Mouse (Mus musculus): ENCODE measurements around the gene Tfap2a. TPM values are rescaled to one million over a fixed set of nuclear protein-coding genes. Genes with fewer than 3 reads are reported as not detected.

Tfap2a gene
- 15.5 and 21.6 TPM in 2 replicates for polyA plus RNA-seq (2016; fragmentation: Nextera tagmentation; extraction: Ambion mirVana)

DNA sequence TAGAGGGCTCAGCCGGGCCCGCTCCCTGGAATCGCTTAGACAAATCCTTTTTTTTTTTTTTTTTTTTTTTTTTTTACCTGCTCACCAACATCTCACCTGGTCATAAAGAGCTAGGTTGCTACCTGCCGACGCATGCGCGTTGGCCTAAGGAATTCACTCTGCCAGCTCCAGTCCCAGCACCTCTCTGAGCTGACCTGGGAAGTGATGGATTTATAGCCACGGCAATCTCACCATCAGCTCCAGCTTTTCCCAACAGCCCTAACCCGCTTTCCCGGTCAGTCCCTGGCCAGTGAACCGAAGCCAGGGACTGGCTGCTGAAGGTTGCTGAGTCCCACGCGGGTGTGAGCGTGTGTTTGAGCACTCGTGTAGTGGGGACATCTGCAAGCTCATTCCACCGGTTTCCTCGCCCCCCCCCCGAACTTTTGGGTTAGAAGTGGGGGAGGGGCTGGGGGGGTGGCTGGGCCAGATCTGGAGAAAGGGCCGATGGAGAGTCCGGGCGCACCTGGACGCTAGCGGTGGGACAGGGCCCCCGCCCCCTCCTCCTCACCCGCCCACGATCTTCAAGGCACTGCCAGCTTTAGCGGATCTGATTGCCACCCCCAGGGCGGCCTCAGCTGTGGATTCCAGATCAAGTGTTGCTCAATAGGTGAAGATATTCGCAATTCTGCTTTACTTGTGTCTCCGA lies at the start of gene Tfap2a:
Gene Tfap2a, minus strand, starts transcription at position 181 of the 685 bp plus-strand sequence.
- no peak within 1 kb of the TSS for H3K27ac ChIP-seq
- H3K4me3 ChIP-seq, result 0 out of 2 replicates have a peak within 1 kb of the TSS, but pooled peaks have one; percentile 11
- H3K4me2 ChIP-seq (replicated peaks), result peak within 1 kb of the TSS; percentile 41
- no peak within 1 kb of the TSS for H3K9ac ChIP-seq
- peaks cover 22% of the 10 kb centered on the region for H3K4me1 ChIP-seq
- H3K27me3 ChIP-seq (replicated peaks), result peaks cover 96% of the 10 kb centered on the region
- H3K9me3 ChIP-seq, result no peaks in the 10 kb centered on the region
- no peak for ATAC-seq (ENCODE audit: low FRiP score, low read depth)
- 1% methylated on average over 30 of the region's 30 CpGs for WGBS
- H3K36me3 ChIP-seq, result no peaks in the 10 kb centered on the region

DNA sequence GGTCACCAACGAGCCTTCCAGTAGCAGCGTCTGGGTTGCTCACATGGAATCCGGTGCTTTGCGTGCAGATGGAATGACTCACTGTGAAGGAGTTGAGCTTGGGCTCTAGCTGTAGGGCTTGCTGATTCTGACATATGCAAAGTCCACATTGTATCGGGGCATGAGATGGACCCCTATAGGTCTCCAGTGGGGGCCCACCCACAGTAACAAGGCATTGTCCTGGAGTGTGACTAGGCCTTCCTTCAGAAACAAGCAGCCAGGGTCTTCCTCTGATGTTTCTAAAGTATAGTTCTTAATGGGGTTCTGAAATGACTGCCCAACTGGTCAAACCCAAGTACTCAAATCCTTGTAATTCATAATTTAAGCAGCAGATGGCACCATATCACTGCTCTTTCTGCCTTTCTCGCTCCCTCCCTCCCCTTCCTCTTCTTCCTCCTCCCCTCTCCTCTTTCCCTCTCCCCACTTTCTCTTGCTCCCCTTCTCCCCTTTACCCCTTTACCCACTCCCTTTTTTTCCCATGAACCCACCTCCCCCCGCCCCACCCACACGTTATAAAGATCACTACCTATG lies 46.1 kb upstream of the Tfap2a start:
- 49% methylated on average over 8 of the region's 8 CpGs for WGBS
- peak; percentile 29; the same call in 1 of the 2 replicates for ATAC-seq (ENCODE audit: low FRiP score, low read depth)

DNA sequence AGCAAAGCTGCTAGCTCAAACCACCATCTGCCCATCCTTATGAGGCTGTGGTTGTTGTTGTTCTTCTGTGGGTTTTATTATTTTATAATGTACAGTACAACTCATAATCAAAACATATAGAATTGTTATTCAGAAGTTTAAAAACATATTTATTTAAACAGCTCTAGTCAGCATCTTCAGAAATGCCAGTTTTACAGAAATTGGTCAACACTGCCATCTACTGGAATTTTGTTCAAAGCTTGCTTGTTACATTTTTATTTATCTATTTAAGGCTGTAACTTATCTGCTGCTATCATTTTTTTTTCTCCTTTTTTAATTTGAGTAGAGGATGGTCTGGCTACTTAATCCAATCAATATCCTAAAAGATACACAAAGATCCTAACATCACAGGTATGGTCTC lies 19.8 kb upstream of the Tfap2a start:
- no peaks in the 10 kb centered on the region for H3K4me1 ChIP-seq
- H3K9me3 ChIP-seq, result no peaks in the 10 kb centered on the region
- H3K27ac ChIP-seq, result no peak overlapping the region
- H3K36me3 ChIP-seq, result no peaks in the 10 kb centered on the region
- no peak for ATAC-seq (ENCODE audit: low FRiP score, low read depth)
- H3K4me3 ChIP-seq, result no peak overlapping the region
- H3K4me2 ChIP-seq (replicated peaks), result no peak overlapping the region
- no peak overlapping the region for H3K9ac ChIP-seq
- H3K27me3 ChIP-seq (replicated peaks), result no peaks in the 10 kb centered on the region

More for the DNA sequence above, 46.1 kb upstream of the Tfap2a start:
- no peak overlapping the region for H3K9ac ChIP-seq
- H3K27me3 ChIP-seq (replicated peaks), result no peaks in the 10 kb centered on the region
- H3K36me3 ChIP-seq, result no peaks in the 10 kb centered on the region
- H3K27ac ChIP-seq, result no peak overlapping the region
- H3K4me3 ChIP-seq, result no peak overlapping the region
- H3K4me2 ChIP-seq (replicated peaks), result no peak overlapping the region
- no peaks in the 10 kb centered on the region for H3K4me1 ChIP-seq
- no peaks in the 10 kb centered on the region for H3K9me3 ChIP-seq

DNA sequence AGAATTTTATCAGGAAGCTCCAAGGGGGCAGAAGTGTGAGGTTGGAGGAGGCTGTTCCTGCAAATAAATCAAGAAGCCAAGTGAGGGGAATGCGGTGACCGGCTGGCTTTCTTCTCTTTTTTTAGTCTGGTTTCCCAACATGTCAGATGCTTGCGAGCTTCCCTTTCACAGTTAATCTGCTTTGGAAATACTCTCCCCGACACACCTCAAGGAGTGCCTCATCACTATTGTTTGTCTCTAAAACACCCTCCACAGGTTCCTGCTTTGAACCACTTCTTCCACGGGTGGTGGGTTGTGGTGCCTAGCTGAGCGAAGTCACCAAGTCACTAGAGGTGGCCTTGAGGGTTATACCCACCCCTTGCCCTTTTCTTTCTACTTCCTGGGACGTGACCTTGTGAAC lies 18.2 kb upstream of the Tfap2a start:
- Histone ChIP-seq H3K36me3 (no peaks in the 10 kb centered on the region), H3K4me3 (no peak overlapping the region), H3K27ac (no peak overlapping the region), H3K27me3 (replicated peaks) (no peaks in the 10 kb centered on the region), H3K4me2 (replicated peaks) (no peak overlapping the region), H3K9me3 (no peaks in the 10 kb centered on the region), H3K9ac (no peak overlapping the region), H3K4me1 (no peaks in the 10 kb centered on the region)
- ATAC-seq (ENCODE audit: low FRiP score, low read depth), result no peak
- 74% methylated on average over 7 of the region's 7 CpGs for WGBS

DNA sequence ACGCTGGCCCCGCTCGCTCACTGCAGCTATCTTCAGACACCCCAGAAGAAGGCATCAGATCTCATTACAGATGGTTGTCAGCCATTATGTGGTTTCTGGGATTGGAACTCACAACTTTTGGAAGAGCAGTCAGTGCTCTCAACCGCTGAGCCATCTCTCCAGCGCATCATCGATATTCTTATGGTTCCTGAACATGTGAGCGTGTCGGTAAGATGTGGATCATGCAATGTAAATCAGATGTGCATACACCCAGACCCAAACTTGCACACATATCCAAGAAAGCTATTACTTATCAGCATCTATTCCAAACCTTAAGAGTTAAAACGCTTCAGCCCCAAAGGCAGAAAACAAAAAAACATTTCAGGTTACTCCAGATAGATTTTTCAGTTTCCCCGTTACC lies 15.9 kb upstream of the Tfap2a start:
- no peaks in the 10 kb centered on the region for H3K4me1 ChIP-seq
- no peaks in the 10 kb centered on the region for H3K9me3 ChIP-seq
- no peak overlapping the region for H3K4me2 ChIP-seq (replicated peaks)
- no peak overlapping the region for H3K9ac ChIP-seq
- H3K4me3 ChIP-seq, result no peak overlapping the region
- WGBS, result 97% methylated on average over 10 of the region's 10 CpGs
- no peaks in the 10 kb centered on the region for H3K27me3 ChIP-seq (replicated peaks)
- no peak for ATAC-seq (ENCODE audit: low FRiP score, low read depth)
- H3K27ac ChIP-seq, result no peak overlapping the region
- H3K36me3 ChIP-seq, result no peaks in the 10 kb centered on the region

DNA sequence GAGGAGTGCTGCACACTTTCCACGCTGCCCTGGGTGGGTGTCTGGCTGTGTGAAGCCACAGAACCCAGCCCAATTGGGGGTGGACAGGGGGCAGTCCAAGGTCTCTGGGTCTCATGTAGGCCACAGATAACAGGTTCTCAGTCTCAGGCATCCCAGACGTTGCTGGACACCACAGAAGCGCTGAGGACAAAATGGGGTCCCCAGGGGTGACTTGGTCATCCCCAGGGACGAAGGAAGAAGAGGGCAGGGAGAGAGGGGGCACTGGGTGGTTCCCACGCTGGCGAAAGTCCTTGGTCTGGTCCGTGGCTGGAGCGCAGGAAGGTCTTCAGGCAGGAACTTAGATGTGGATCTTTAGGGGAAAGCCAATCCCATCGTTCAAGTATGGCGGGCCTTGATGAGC lies 13.7 kb upstream of the Tfap2a start:
- Histone ChIP-seq H3K4me2 (replicated peaks) (no peak overlapping the region), H3K27ac (no peak overlapping the region), H3K9ac (no peak overlapping the region), H3K27me3 (replicated peaks) (no peaks in the 10 kb centered on the region), H3K4me3 (no peak overlapping the region), H3K4me1 (no peaks in the 10 kb centered on the region), H3K36me3 (no peaks in the 10 kb centered on the region), H3K9me3 (no peaks in the 10 kb centered on the region)
- ATAC-seq (ENCODE audit: low FRiP score, low read depth), result no peak
- WGBS, result 86% methylated on average over 10 of the region's 10 CpGs

DNA sequence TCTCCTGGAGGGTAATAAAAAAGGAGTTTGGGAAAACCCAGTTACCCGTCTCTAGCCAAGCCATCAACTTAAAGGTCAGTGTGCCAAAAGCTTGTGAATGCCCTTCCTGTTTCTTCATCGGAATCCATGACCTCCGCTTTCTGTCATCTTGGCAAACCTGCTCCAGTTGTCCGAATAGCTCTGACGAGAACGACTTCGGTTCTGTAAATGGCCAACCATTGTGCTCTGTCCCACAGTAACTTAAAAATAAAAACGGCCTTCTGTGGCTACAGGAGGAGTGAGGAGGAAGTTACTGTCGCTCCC lies 11.4 kb upstream of the Tfap2a start:
- Histone ChIP-seq H3K27me3 (replicated peaks) (peaks cover 20% of the 10 kb centered on the region), H3K9me3 (peaks cover 6% of the 10 kb centered on the region), H3K27ac (no peak overlapping the region), H3K4me3 (no peak overlapping the region), H3K9ac (no peak overlapping the region), H3K4me1 (peaks cover 2% of the 10 kb centered on the region; the same call in 1 of the 2 replicates), H3K4me2 (replicated peaks) (no peak overlapping the region; the same call in 1 of the 2 replicates), H3K36me3 (no peaks in the 10 kb centered on the region)
- WGBS, result 62% methylated on average over 9 of the region's 9 CpGs
- no peak for ATAC-seq (ENCODE audit: low FRiP score, low read depth)

DNA sequence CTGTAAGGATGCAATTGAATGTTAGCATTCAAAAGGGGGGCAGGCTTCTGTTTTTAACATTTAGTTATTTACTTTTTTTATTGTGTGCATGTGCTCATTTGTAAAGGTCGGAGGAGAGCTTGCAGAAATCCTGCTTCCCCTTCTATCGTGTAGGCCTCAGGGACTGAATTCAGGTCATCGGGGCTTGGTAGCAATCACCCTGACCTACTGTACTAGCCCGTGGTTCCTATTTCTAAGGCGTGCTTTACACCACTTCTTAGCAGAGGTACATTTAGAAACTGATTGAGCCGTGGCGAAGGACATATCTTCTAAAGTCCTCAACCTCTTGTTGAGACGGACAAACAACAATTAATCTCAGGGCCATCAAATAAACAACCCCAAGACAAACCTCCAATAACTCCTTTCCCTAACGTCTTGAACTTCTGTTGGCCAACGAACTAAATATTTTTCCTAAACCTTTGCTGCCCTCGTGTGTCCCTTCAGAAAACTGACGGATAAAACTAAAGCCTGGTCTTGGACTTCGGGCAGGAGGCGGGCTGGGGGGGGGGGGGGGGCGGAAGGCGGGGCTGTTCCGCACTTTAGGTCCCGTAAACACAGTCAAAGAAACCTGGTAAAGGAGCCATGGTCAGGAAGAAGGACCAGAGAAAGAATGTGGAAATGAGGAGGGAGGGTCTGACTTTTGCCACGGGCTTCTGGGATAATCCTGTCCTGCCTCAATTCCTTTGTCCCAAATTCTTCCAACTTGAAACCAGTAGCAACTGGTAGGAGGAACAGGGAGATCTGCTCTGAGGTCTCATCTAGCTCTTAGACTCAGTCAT lies 10.8 kb upstream of the Tfap2a start:
- Histone ChIP-seq H3K4me1 (peaks cover 5% of the 10 kb centered on the region; the same call in 1 of the 2 replicates), H3K4me3 (no peak overlapping the region), H3K4me2 (replicated peaks) (peak overlapping the region; percentile 32; the same call in 1 of the 2 replicates), H3K36me3 (no peaks in the 10 kb centered on the region), H3K27ac (no peak overlapping the region), H3K9me3 (peaks cover 6% of the 10 kb centered on the region), H3K9ac (no peak overlapping the region), H3K27me3 (replicated peaks) (peaks cover 25% of the 10 kb centered on the region)
- 13% methylated on average over 19 of the region's 19 CpGs for WGBS
- no peak for ATAC-seq (ENCODE audit: low FRiP score, low read depth)

DNA sequence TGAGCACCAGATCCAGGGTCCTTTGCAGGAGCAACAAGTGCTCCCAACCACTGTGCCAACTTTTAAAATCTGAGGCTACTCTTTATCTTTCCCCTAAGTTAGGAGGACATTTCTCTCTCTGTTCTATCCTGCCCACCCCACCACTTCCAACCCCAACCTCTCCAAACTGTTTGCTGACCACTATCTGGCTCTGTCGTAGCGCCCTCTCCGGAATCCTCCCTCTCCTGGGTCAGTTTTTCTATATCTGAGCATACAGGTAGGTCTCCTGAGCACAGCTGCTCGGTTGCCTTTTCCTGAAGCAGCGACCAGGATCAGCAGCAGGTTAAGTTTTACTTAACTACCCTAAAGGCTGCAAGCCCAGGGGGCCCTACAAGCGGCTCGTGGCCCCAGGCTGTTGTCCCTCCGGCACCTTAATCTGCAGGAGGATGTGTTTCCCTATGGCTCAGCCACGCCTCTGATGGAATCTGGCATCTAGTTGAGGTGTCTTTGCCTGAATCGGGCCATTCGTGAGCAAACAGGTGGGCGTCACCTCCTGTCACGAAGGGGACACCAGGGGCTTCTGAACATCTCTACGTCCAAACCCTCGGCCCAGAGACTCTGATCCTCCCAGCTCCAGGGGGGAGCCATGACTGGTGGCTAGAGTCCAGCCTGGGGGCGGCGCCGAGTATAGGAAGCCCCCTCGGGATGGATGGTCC lies 6.1 kb upstream of the Tfap2a start:
- no peaks in the 10 kb centered on the region for H3K36me3 ChIP-seq
- H3K27me3 ChIP-seq (replicated peaks), result peaks cover 72% of the 10 kb centered on the region
- peak overlapping the region; percentile 48 for H3K4me2 ChIP-seq (replicated peaks)
- no peak overlapping the region for H3K9ac ChIP-seq
- peak overlapping the region; percentile 17; the same call in 1 of the 2 replicates for H3K4me3 ChIP-seq
- no peak overlapping the region for H3K27ac ChIP-seq
- no peak for ATAC-seq (ENCODE audit: low FRiP score, low read depth)
- H3K4me1 ChIP-seq, result peaks cover 5% of the 10 kb centered on the region; the same call in 1 of the 2 replicates
- H3K9me3 ChIP-seq, result peaks cover 6% of the 10 kb centered on the region
- 1% methylated on average over 19 of the region's 19 CpGs for WGBS

DNA sequence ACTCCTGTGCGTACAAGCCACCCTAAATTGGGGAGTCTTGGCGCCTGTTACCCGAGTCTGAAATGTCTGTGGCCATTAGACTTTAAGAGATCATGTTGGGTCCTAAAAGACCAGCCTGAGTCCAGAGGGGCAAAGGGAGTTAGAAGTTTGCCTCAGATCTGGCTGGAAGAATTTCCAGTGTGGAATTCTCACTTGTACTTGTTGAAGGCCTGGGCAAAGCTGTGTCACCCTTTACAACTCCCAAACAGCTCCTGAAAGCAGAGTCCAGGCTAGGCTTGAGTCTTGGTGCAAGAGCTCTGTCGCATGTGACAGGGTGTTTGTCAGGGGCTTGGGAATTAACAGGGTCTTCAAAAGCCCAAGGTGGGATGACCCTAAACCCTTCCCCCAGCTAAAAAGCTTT lies 5.0 kb upstream of the Tfap2a start:
- no peak overlapping the region for H3K4me3 ChIP-seq
- peaks cover 6% of the 10 kb centered on the region for H3K9me3 ChIP-seq
- no peak overlapping the region for H3K27ac ChIP-seq
- H3K4me1 ChIP-seq, result peaks cover 9% of the 10 kb centered on the region
- ATAC-seq (ENCODE audit: low FRiP score, low read depth), result no peak
- H3K9ac ChIP-seq, result no peak overlapping the region
- H3K36me3 ChIP-seq, result no peaks in the 10 kb centered on the region
- peaks cover 82% of the 10 kb centered on the region for H3K27me3 ChIP-seq (replicated peaks)
- H3K4me2 ChIP-seq (replicated peaks), result no peak overlapping the region
- 5% methylated on average over 4 of the region's 4 CpGs for WGBS

DNA sequence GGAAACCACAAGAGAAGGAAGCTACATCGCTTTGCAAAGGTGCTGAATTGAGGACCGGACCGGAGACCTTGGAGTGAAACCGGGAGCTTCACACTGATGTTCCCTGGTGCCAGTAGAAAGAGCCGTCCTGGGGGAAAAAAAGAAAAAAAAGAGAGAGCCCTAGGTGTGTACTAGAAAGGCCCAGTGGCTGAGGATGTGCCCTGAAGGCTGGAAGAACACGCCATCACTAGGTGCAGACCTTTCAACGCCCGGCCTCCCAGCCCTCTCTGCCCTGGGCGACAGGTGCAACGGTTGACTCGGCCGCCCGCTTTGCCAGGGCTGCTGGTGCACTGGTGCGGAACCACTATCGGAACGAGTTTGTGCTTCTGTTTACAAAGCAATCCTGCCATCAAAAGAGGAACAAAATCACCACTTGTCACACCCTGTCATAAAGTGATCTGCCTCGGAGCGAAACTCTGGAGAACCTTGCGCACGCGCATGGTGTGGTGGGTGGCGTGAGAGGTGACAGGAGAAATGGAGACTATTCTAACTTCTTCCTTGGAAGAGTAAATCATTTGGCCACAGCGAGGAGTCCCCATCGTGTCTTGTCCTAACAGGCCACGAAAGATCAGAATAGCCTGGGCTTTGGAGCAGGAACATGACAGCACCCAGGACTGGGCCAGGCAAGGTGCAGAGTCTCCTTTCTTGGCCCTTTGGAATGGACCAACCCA lies 3.8 kb upstream of the Tfap2a start:
- Histone ChIP-seq H3K27me3 (replicated peaks) (peaks cover 93% of the 10 kb centered on the region), H3K4me3 (no peak overlapping the region), H3K27ac (no peak overlapping the region), H3K4me1 (peaks cover 13% of the 10 kb centered on the region), H3K9me3 (peaks cover 6% of the 10 kb centered on the region), H3K36me3 (no peaks in the 10 kb centered on the region), H3K4me2 (replicated peaks) (no peak overlapping the region), H3K9ac (no peak overlapping the region)
- ATAC-seq (ENCODE audit: low FRiP score, low read depth), result no peak
- 1% methylated on average over 25 of the region's 25 CpGs for WGBS
